Mouse (Mus musculus): Measurements from ENCODE around the gene Cog3.

DNA sequence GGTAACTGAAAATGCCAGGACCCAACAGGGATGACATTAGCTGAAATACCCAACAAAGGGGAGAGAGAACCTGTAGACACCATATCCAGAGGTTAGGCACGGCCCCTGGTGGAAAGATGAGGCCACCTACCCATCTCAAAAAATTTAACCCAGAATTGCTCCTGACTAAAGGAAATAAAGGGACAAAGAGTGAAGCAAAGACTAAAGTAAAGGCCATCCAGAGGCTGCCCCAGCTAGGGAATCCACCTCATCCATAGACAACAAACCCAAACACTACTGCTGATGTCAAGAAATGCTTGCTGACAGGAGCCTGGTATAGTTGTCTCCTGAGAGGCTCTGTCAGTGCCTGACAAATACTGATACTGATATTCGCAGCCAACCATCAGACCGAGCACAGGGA lies 42.6 kb downstream of the Cog3 start:
- no peak for TF ChIP-seq CHD2 (IDR thresholded peaks at IDR 0.05; ENCODE audit: low read depth, low read length)
- TF ChIP-seq MAFK (IDR thresholded peaks at IDR 0.05; ENCODE audit: insufficient read depth, low read depth, low read length), result no peak
